Mouse (Mus musculus) MEL (cell line): ENCODE measurements around the gene Keap1. TPM values are rescaled to one million over a fixed set of nuclear protein-coding genes. Genes with fewer than 3 reads are reported as not detected.

ENCODE experiments used
- DNase-seq: peaks from one replicate; pipeline ENCODE4 v3.0.0; 2011; ENCODE audit warnings: low read depth, low spot score
- H3K27ac ChIP-seq: 2 replicates; pipeline ENCODE4 v1.5.1; 2012; ENCODE audit warnings: low read depth, mild to moderate bottlenecking, control low read depth, low read length, moderate library complexity; ENCODE audit not compliant: control insufficient read depth
- H3K27me3 ChIP-seq, 2 experiments: fragments of 150-350 bp in 1 of 2; sonication (generic) in 1 of 2; 2 replicates each; pipeline ENCODE4 v1.6.1; 2012; ENCODE audit warnings: low read length in 2 of 2, mild to moderate bottlenecking in 2 of 2, improper control_type of control experiment in 1 of 2, moderate library complexity in 1 of 2; ENCODE audit not compliant: insufficient read depth in 2 of 2, control insufficient read depth in 1 of 2
- H3K36me3 ChIP-seq, 2 experiments: 2 replicates each; pipeline ENCODE4 v1.6.1; 2012 to 2014; ENCODE audit warnings: low read length in 2 of 2, improper control_type of control experiment in 1 of 2, inconsistent platforms in 1 of 2, mild to moderate bottlenecking in 1 of 2; ENCODE audit not compliant: insufficient read depth in 2 of 2, control insufficient read depth in 1 of 2
- H3K4me1 ChIP-seq, 2 experiments: fragments of 150-350 bp in 1 of 2; sonication (generic) in 1 of 2; 2 replicates each; pipeline ENCODE4 v1.6.1; 2012; ENCODE audit warnings: low read length in 2 of 2, improper control_type of control experiment in 1 of 2, mild to moderate bottlenecking in 1 of 2; ENCODE audit not compliant: insufficient read depth in 2 of 2, control insufficient read depth in 1 of 2
- H3K4me3 ChIP-seq, 2 experiments: fragments of 150-350 bp in 1 of 2; sonication (generic) in 1 of 2; 2 replicates each; pipeline ENCODE4 v1.5.1; 2012; ENCODE audit warnings: low read depth in 2 of 2, low read length in 2 of 2, mild to moderate bottlenecking in 2 of 2, moderate library complexity in 2 of 2, control low read depth in 1 of 2, improper control_type of control experiment in 1 of 2; ENCODE audit not compliant: control insufficient read depth in 1 of 2, insufficient read depth in 1 of 2
- H3K79me2 ChIP-seq: 2 replicates; pipeline ENCODE4 v1.6.1; 2012; ENCODE audit warnings: mild to moderate bottlenecking, low read length, moderate library complexity; ENCODE audit not compliant: control insufficient read depth, poor library complexity, insufficient read depth
- H3K9ac ChIP-seq: 2 replicates; pipeline ENCODE4 v1.6.1; 2012; ENCODE audit warnings: low read depth, mild to moderate bottlenecking, control low read depth, low read length, moderate library complexity; ENCODE audit not compliant: control insufficient read depth, poor library complexity, severe bottlenecking
- H3K9me3 ChIP-seq: fragments of 150-350 bp; sonication (generic); replicated peaks from 2 replicates; pipeline ENCODE4 v1.6.1; 2012; ENCODE audit warnings: mild to moderate bottlenecking, low read length, improper control_type of control experiment, moderate library complexity; ENCODE audit not compliant: insufficient read depth
- BHLHE40 ChIP-seq: IDR thresholded peaks from 2 replicates; pipeline ENCODE4 v1.6.1; 2012; ENCODE audit warnings: low read depth, mild to moderate bottlenecking, inconsistent platforms, low read length, improper control_type of control experiment, borderline replicate concordance
- CHD2 ChIP-seq: IDR thresholded peaks from 2 replicates; pipeline ENCODE4 v1.6.1; 2011; ENCODE audit warnings: low read length, improper control_type of control experiment
- CTCF ChIP-seq, 3 experiments: IDR thresholded peaks in 2 of 3; conservative IDR thresholded peaks in 1 of 3; 2 replicates each; pipeline ENCODE4 v1.5.1; 2011 to 2012; ENCODE audit warnings: low read length in 3 of 3, low read depth in 2 of 3, mild to moderate bottlenecking in 2 of 3, improper control_type of control experiment in 1 of 3, inconsistent platforms in 1 of 3, mixed read lengths in 1 of 3, moderate library complexity in 1 of 3; ENCODE audit not compliant: control insufficient read depth in 1 of 3, insufficient read depth in 1 of 3, poor library complexity in 1 of 3, severe bottlenecking in 1 of 3
- E2F4 ChIP-seq: IDR thresholded peaks from 2 replicates; pipeline ENCODE4 v1.6.1; 2011; ENCODE audit warnings: low read depth, low read length, improper control_type of control experiment, borderline replicate concordance
- ELF1 ChIP-seq: IDR thresholded peaks from 2 replicates; pipeline ENCODE4 v1.6.1; 2014; ENCODE audit warnings: low read depth, mild to moderate bottlenecking, inconsistent platforms, low read length, improper control_type of control experiment, moderate library complexity
- EP300 ChIP-seq, 2 experiments: IDR thresholded peaks; 2 replicates each; pipeline ENCODE4 v1.6.1; 2011; ENCODE audit warnings: improper control_type of control experiment in 2 of 2, low read length in 2 of 2, low read depth in 1 of 2, mild to moderate bottlenecking in 1 of 2
- ETS1 ChIP-seq: IDR thresholded peaks from 2 replicates; pipeline ENCODE4 v1.6.1; 2012; ENCODE audit warnings: low read depth, mild to moderate bottlenecking, inconsistent platforms, low read length, improper control_type of control experiment, moderate library complexity
- GATA1 ChIP-seq: IDR thresholded peaks from 2 replicates; pipeline ENCODE4 v1.6.1; 2011; ENCODE audit warnings: low read depth, low read length, improper control_type of control experiment
- JUND ChIP-seq: IDR thresholded peaks from 2 replicates; pipeline ENCODE4 v1.6.1; 2011; ENCODE audit warnings: low read depth, mild to moderate bottlenecking, improper control_type of control experiment, low read length
- MAX ChIP-seq: IDR thresholded peaks from 2 replicates; pipeline ENCODE4 v1.6.1; 2011; ENCODE audit warnings: low read length, improper control_type of control experiment
- MAZ ChIP-seq: IDR thresholded peaks from 2 replicates; pipeline ENCODE4 v1.6.1; 2012; ENCODE audit warnings: low read depth, mild to moderate bottlenecking, inconsistent platforms, low read length, improper control_type of control experiment
- MEF2A ChIP-seq: IDR thresholded peaks from 2 replicates; pipeline ENCODE4 v1.6.1; 2014; ENCODE audit warnings: low read depth, mild to moderate bottlenecking, inconsistent platforms, low read length, improper control_type of control experiment; ENCODE audit not compliant: poor library complexity, insufficient replicate concordance, severe bottlenecking; ENCODE audit errors: extremely low read depth
- MYB ChIP-seq: IDR thresholded peaks from 2 replicates; pipeline ENCODE4 v1.6.1; 2011; ENCODE audit warnings: mild to moderate bottlenecking, low read depth, low read length, improper control_type of control experiment
- MYC ChIP-seq: IDR thresholded peaks from 2 replicates; pipeline ENCODE4 v1.6.1; 2011; ENCODE audit warnings: low read depth, mild to moderate bottlenecking, low read length, improper control_type of control experiment, moderate library complexity
- POLR2AphosphoS5 ChIP-seq: IDR thresholded peaks from 2 replicates; pipeline ENCODE4 v1.6.1; 2012; ENCODE audit warnings: low read depth, borderline replicate concordance, mild to moderate bottlenecking, inconsistent platforms, low read length, moderate library complexity, mixed read lengths
- RAD21 ChIP-seq: IDR thresholded peaks from 2 replicates; pipeline ENCODE4 v1.6.1; 2011; ENCODE audit warnings: mild to moderate bottlenecking, low read depth, low read length, improper control_type of control experiment
- RCOR1 ChIP-seq: IDR thresholded peaks from 2 replicates; pipeline ENCODE4 v1.6.1; 2012; ENCODE audit warnings: low read depth, mild to moderate bottlenecking, inconsistent platforms, low read length, improper control_type of control experiment
- SIN3A ChIP-seq: IDR thresholded peaks from 2 replicates; pipeline ENCODE4 v1.6.1; 2012; ENCODE audit warnings: low read length, improper control_type of control experiment, inconsistent platforms
- SMC3 ChIP-seq: IDR thresholded peaks from 2 replicates; pipeline ENCODE4 v1.6.1; 2011; ENCODE audit warnings: low read depth, low read length, improper control_type of control experiment
- TAL1 ChIP-seq: IDR thresholded peaks from 2 replicates; pipeline ENCODE4 v1.6.1; 2012; ENCODE audit warnings: mild to moderate bottlenecking, inconsistent platforms, low read length, moderate library complexity, mixed read lengths
- TCF12 ChIP-seq: IDR thresholded peaks from 2 replicates; pipeline ENCODE4 v1.6.1; 2014; ENCODE audit warnings: low read depth, mild to moderate bottlenecking, inconsistent platforms, low read length, improper control_type of control experiment, moderate library complexity
- USF1 ChIP-seq: IDR thresholded peaks from 2 replicates; pipeline ENCODE4 v1.6.1; 2014; ENCODE audit warnings: low read depth, mild to moderate bottlenecking, inconsistent platforms, low read length, improper control_type of control experiment, moderate library complexity
- ZMIZ1 ChIP-seq: IDR thresholded peaks from 2 replicates; pipeline ENCODE4 v1.6.1; 2012; ENCODE audit warnings: low read depth, mild to moderate bottlenecking, inconsistent platforms, low read length, improper control_type of control experiment, moderate library complexity
- polyA plus RNA-seq, 2 experiments: library from polyadenylated mRNA; stranded (reverse) in 1 of 2; unstranded in 1 of 2; fragments of >175 nt in 1 of 2; fragments of >200 nt in 1 of 2; gene quantifications; 2 replicates each; pipeline versions ENCODE4 v1.2.1 to v1.2.4; 2012; ENCODE audit warnings: low replicate concordance in 2 of 2, low read depth in 1 of 2; ENCODE audit not compliant: insufficient read length in 2 of 2, insufficient read depth in 1 of 2, missing spikeins in 1 of 2
- total RNA-seq: library from RNA; depleted of rRNA; stranded (reverse); fragments of 300-350 nt; gene quantifications from 2 replicates; pipeline ENCODE4 v1.2.3, GENCODE M21; 2012

Gene Keap1
- total and polyA plus RNA-seq, 3 experiments, result 67.5 to 174 (median 171) TPM

GRCm38 (mm10) chr9:21194787-21195493 lies 44.2 kb downstream of the Keap1 start:
- Histone ChIP-seq H3K27me3 (no peaks in the 10 kb centered on the region), H3K4me1 (peaks cover 5 to 8% of the 10 kb centered on the region in 2 experiments), H3K9me3 (no peaks in the 10 kb centered on the region), H3K79me2 (no peaks in the 10 kb centered on the region), H3K36me3 (peaks cover 3 to 18% of the 10 kb centered on the region in 2 experiments), H3K4me3 (no peak overlapping the region), H3K27ac (no peak overlapping the region), H3K9ac (no peak overlapping the region)
- DNase-seq, result peak; percentile 95
- no peak; the same call in none of the 2 replicates for TF ChIP-seq SMC3
- peak; percentile 74; the same call in 1 of the 2 replicates for TF ChIP-seq POLR2AphosphoS5
- TF ChIP-seq JUND, result no peak
- TF ChIP-seq CHD2, result no peak
- TF ChIP-seq CTCF (IDR thresholded peaks at IDR 0.05 in 2 of 3, conservative IDR thresholded peaks at IDR 0.05 in 1 of 3; ENCODE audit: control insufficient read depth in 1 of 3, insufficient read depth in 1 of 3, low read depth in 2 of 3, low read length in 3 of 3, poor library complexity in 1 of 3, severe bottlenecking in 1 of 3), result no peak
- TF ChIP-seq USF1, result 0 out of 2 replicates have a peak, but pooled peaks have one; percentile 37
- TF ChIP-seq MAX, result no peak
- no peak for TF ChIP-seq GATA1
- TF ChIP-seq RAD21, result no peak
- TF ChIP-seq BHLHE40, result peak; percentile 59; the same call in 1 of the 2 replicates
- 0 out of 2 replicates have a peak, but pooled peaks have one; percentile 20 for TF ChIP-seq TCF12
- TF ChIP-seq EP300 (IDR thresholded peaks at IDR 0.05; ENCODE audit: low read depth in 1 of 2, low read length in 2 of 2), result peak in 1 of 2 experiments; percentile 61; a peak in 2 of 4 replicates
- no peak for TF ChIP-seq MAZ
- TF ChIP-seq MEF2A, result no peak
- TF ChIP-seq ETS1, result no peak; the same call in 1 of the 2 replicates
- no peak for TF ChIP-seq ELF1
- no peak for TF ChIP-seq MYB
- 0 out of 2 replicates have a peak, but pooled peaks have one; percentile 64 for TF ChIP-seq MYC
- TF ChIP-seq ZMIZ1, result no peak
- TF ChIP-seq TAL1, result no peak
- 0 out of 2 replicates have a peak, but pooled peaks have one; percentile 33 for TF ChIP-seq RCOR1
- TF ChIP-seq SIN3A, result peak; percentile 79
- TF ChIP-seq E2F4, result no peak
